In the genomic region with DNA sequence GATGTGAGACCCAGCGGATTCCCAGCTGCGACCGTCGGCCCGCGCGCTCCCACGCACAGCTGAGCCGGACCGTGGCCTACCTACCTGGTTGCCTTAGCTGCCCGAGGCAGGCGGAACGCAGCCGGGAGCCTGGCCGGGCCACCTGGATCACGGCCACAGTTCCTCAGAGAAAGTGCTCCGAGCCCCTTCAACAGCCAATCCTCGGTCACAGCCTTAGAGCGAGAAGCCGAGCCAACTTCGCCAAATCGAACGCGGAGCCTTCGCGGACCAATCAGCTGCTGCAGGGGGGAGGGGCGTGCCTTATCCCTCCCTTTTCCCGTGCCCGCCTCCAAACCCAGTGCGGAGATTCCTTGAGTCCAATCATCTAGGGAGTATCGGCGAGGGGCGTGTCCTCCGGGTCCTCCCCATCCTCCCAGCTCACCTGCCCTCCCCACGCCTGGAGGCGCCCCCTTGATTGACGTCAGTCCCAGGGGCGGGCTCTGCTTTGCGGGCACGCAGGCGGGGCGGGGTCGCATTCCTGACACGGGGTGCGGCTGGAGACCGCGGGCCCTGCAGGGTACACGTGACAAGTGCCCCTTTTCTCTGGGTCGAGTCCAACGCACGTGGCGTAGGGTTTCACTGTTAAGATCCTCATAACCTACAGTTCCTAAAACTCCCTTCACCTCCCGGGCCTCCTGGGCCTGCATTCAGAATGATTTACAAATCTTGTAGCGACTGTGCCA, we compare ENCODE assay signal across 7 mouse cellular contexts. TPM values are rescaled to one million over a fixed set of nuclear protein-coding genes. Genes with fewer than 3 reads are reported as not detected.
DNase-seq lines count a peak whose midpoint lies in the region; ATAC-seq lines count a peak whose summit lies in the region.

A gene (minus strand): TSS at position 273 of the 722 bp plus-strand sequence.

- H3K9ac ChIP-seq in embryonic facial prominence, embryonic 11.5 days (replicated peaks; ENCODE audit: low read length), result peak within 1 kb of the TSS; percentile 80
- peak within 1 kb of the TSS; percentile 73 for H3K9ac ChIP-seq in midbrain, embryonic 13.5 days (replicated peaks)

- peaks cover 4% of the 10 kb centered on the region for H3K4me1 ChIP-seq in embryonic facial prominence, embryonic 11.5 days (ENCODE audit: control insufficient read depth, insufficient read depth, low read length)
- H3K4me1 ChIP-seq in limb, embryonic 10.5 days, result peaks cover 28% of the 10 kb centered on the region
- H3K4me1 ChIP-seq in midbrain, embryonic 13.5 days (replicated peaks), result peaks cover 19% of the 10 kb centered on the region

- H3K27me3 ChIP-seq in embryonic facial prominence, embryonic 11.5 days (ENCODE audit: control insufficient read depth, insufficient read depth, low read length), result no peaks in the 10 kb centered on the region
- no peaks in the 10 kb centered on the region for H3K27me3 ChIP-seq in limb, embryonic 10.5 days (ENCODE audit: low read depth, poor library complexity, severe bottlenecking)
- H3K27me3 ChIP-seq in midbrain, embryonic 13.5 days, result peaks cover 13% of the 10 kb centered on the region

- DNase-seq in adrenal gland, postnatal 14 days, result peak; percentile 98
- DNase-seq in embryonic facial prominence, embryonic 11.5 days (ENCODE audit: low spot score), result peak; percentile 99
- peak; percentile 100 for DNase-seq in kidney, adult 11 months
- DNase-seq in limb, embryonic 10.5 days (ENCODE audit: low spot score), result peak; percentile 98
- DNase-seq in spleen, adult 12 weeks (ENCODE audit: low spot score), result peak; percentile 78

- no peaks in the 10 kb centered on the region for H3K9me3 ChIP-seq in embryonic facial prominence, embryonic 11.5 days (replicated peaks; ENCODE audit: control insufficient read depth, low read length)
- no peaks in the 10 kb centered on the region for H3K9me3 ChIP-seq in limb, embryonic 10.5 days (replicated peaks)
- H3K9me3 ChIP-seq in midbrain, embryonic 13.5 days, result no peaks in the 10 kb centered on the region

- peak; percentile 96 for ATAC-seq in embryonic facial prominence, embryonic 11.5 days (replicated peaks; ENCODE audit: insufficient number of reproducible peaks, low FRiP score, low TSS enrichment, low read depth)
- peak; percentile 89 for ATAC-seq in granulocyte monocyte progenitor cell, adult 5-6 weeks (replicated peaks; ENCODE audit: poor library complexity, severe bottlenecking)
- ATAC-seq in midbrain, embryonic 13.5 days, result peak; percentile 96

- H3K36me3 ChIP-seq in embryonic facial prominence, embryonic 11.5 days (replicated peaks; ENCODE audit: control insufficient read depth, insufficient read depth, low read depth, low read length), result no peaks in the 10 kb centered on the region
- peaks cover 10% of the 10 kb centered on the region for H3K36me3 ChIP-seq in limb, embryonic 10.5 days
- peaks cover 11% of the 10 kb centered on the region for H3K36me3 ChIP-seq in midbrain, embryonic 13.5 days

- WGBS in embryonic facial prominence, embryonic 11.5 days, result under 1% methylated on average over 53 of the region's 54 CpGs
- under 1% methylated on average over 54 of the region's 54 CpGs for WGBS in limb, embryonic 10.5 days
- WGBS in midbrain, embryonic 13.5 days, result under 1% methylated on average over 52 of the region's 54 CpGs

- peak within 1 kb of the TSS; percentile 91 for H3K4me2 ChIP-seq in embryonic facial prominence, embryonic 11.5 days (ENCODE audit: low read depth, low read length)
- H3K4me2 ChIP-seq in midbrain, embryonic 13.5 days (replicated peaks), result peak within 1 kb of the TSS; percentile 93

- peak within 1 kb of the TSS; percentile 52 for H3K27ac ChIP-seq in embryonic facial prominence, embryonic 11.5 days (replicated peaks; ENCODE audit: low read depth, low read length)
- H3K27ac ChIP-seq in limb, embryonic 10.5 days, result peak within 1 kb of the TSS; percentile 90
- H3K27ac ChIP-seq in midbrain, embryonic 13.5 days, result peak within 1 kb of the TSS; percentile 19; the same call in 1 of the 2 replicates

- peak within 1 kb of the TSS; percentile 60 for H3K4me3 ChIP-seq in embryonic facial prominence, embryonic 11.5 days (ENCODE audit: low read depth, low read length)
- H3K4me3 ChIP-seq in limb, embryonic 10.5 days, result peak within 1 kb of the TSS; percentile 72
- peak within 1 kb of the TSS; percentile 60 for H3K4me3 ChIP-seq in midbrain, embryonic 13.5 days (replicated peaks)

RNA-seq across cellular contexts. Expression of the gene that starts here (rescaled TPM):
- total RNA-seq in adrenal gland, postnatal 14 days (2021), result 47.4 and 48.9 TPM in 2 replicates
- polyA plus RNA-seq in embryonic facial prominence, embryonic 11.5 days (2014; fragmentation: Nextera tagmentation; extraction: Ambion mirVana), result 22.1 and 22.9 TPM in 2 replicates
- 9.9 and 12.0 TPM in 2 replicates for total RNA-seq in granulocyte monocyte progenitor cell, adult 5-6 weeks (2014; fragmentation: Nextera tagmentation)
- 4.5 and 10.7 TPM in 2 replicates for total RNA-seq in granulocyte monocyte progenitor cell, adult 5-6 weeks (2017)
- 22.1 and 25.0 TPM in 2 replicates for polyA plus RNA-seq in limb, embryonic 10.5 days (2016; fragmentation: Nextera tagmentation; extraction: Ambion mirVana)
- polyA plus RNA-seq in midbrain, embryonic 13.5 days (2015; fragmentation: Nextera tagmentation; extraction: Ambion mirVana), result 4.9 and 5.1 TPM in 2 replicates

Comparison
In these comparisons a context has a peak if more than half of its experiments do, and no peak if none do; other contexts are left out.
1. Peak in every context shown above with its lines: DNase-seq, ATAC-seq, H3K4me3 ChIP-seq and H3K27ac ChIP-seq.
2. H3K27ac ChIP-seq: peak in every context shown above with its lines; median percentile 90 in limb, embryonic 10.5 days; 52 in embryonic facial prominence, embryonic 11.5 days; 19 in midbrain, embryonic 13.5 days.